Mouse (Mus musculus) intestine, embryonic 16.5 days (tissue): Measurements from ENCODE around the gene Lhb. TPM values are rescaled to one million over a fixed set of nuclear protein-coding genes. Genes with fewer than 3 reads are reported as not detected.
A peak's percentile ranks its signal among the peaks of the same experiment; 100 is the strongest.

Experiments used
- ATAC-seq: fragments of 200-750 bp; cut with Nextera tagmentation; 2 replicates; pipeline ENCODE4 v1.8.0; 2017; ENCODE audit warnings: moderate TSS enrichment, moderate library complexity
- H3K27ac ChIP-seq: fragments of 300-500 bp; sonication (generic); 2 replicates; pipeline ENCODE4 v1.5.1; 2014; ENCODE audit warnings: mild to moderate bottlenecking, low read length
- H3K27me3 ChIP-seq: fragments of 300-500 bp; sonication (generic); replicated peaks from 2 replicates; pipeline ENCODE4 v1.6.1; 2014; ENCODE audit warnings: low read length, control low read depth, mixed read lengths; ENCODE audit not compliant: control insufficient read depth, insufficient read depth
- H3K36me3 ChIP-seq: fragments of 300-500 bp; sonication (generic); 2 replicates; pipeline ENCODE4 v1.6.1; 2014; ENCODE audit warnings: low read length, control low read depth; ENCODE audit not compliant: control insufficient read depth, insufficient read depth
- H3K4me1 ChIP-seq: fragments of 300-500 bp; sonication (generic); 2 replicates; pipeline ENCODE4 v1.6.1; 2014; ENCODE audit warnings: low read length, control low read depth, mixed read lengths; ENCODE audit not compliant: control insufficient read depth, insufficient read depth
- H3K4me2 ChIP-seq: fragments of 300-500 bp; sonication (generic); 2 replicates; pipeline ENCODE4 v1.6.1; 2014; ENCODE audit warnings: low read depth, low read length, control low read depth
- H3K4me3 ChIP-seq: fragments of 300-500 bp; sonication (generic); 2 replicates; pipeline ENCODE4 v1.5.1; 2014; ENCODE audit warnings: mild to moderate bottlenecking, low read length
- H3K9ac ChIP-seq: fragments of 300-500 bp; sonication (generic); 2 replicates; pipeline ENCODE4 v1.6.1; 2014; ENCODE audit warnings: low read depth, low read length
- H3K9me3 ChIP-seq: fragments of 300-500 bp; sonication (generic); 2 replicates; pipeline ENCODE4 v1.6.1; 2016; ENCODE audit warnings: low read length, control low read depth; ENCODE audit not compliant: control insufficient read depth
- WGBS: fragments of 180-500 bp; shearing (Covaris S2); extraction: QIAGEN DNeasy Blood & Tissue Kit; methylation state at CpG from one replicate; pipeline ENCODE4 v1.1.7; 2014; 5-methylcytosine and 5-hydroxymethylcytosine counted together
- polyA plus RNA-seq: library from polyadenylated mRNA; unstranded; fragments of >200 nt; fragmentation: Nextera tagmentation; extraction: Ambion mirVana; gene quantifications from 2 replicates; pipeline ENCODE4 v1.2.1, GENCODE M21; 2015

Gene Lhb
- polyA plus RNA-seq, 1 experiment from 2014 or later = not detected

DNA sequence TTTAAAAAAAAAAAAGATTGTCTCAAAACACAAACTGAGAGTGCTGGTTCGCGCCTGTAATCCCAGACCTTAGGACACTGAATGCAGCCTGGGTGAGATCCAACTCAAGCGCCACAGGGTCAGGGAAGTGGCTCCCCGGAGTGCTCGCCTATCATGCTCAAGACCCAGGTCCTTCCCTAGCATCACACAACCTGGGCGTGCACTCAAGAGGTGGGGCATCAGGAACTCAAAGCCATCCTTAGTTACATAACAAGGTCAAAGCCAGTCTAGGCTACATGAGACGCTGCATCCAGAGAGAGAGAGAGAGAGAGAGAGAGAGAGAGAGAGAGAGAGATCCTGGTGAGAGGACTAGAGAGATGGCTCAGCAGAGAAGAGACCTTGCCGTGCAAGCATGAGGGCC is 5.9 kb downstream of the Lhb start:
- H3K27ac ChIP-seq = no peak overlapping the region
- no peak overlapping the region for H3K4me2 ChIP-seq
- ATAC-seq = no peak
- no peak overlapping the region for H3K9ac ChIP-seq
- WGBS = 90% methylated on average over 8 of the region's 8 CpGs
- H3K27me3 ChIP-seq = no peaks in the 10 kb centered on the region
- H3K4me1 ChIP-seq = no peaks in the 10 kb centered on the region
- no peaks in the 10 kb centered on the region for H3K9me3 ChIP-seq
- H3K36me3 ChIP-seq = peaks cover 27% of the 10 kb centered on the region
- no peak overlapping the region for H3K4me3 ChIP-seq

DNA sequence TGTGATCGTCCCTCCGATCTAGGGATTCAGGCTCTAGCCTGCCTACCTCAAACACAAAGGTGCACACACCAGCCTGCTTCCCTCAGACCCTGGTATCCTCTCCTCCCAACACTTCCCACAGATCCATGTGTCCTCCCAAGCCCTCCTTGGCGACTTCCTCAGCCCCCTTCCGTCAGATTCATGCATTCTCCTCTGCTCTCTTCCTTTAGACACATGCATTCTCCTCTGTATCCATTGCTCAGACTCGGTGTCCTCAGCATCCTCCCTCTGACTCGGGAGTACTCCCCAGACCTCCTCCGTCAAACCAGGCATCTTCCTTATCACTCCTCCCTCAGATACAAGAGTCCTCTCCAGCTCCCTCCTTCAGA is 13.2 kb downstream of the Lhb start:
- H3K4me2 ChIP-seq = peak overlapping the region; percentile 84
- H3K9me3 ChIP-seq = no peaks in the 10 kb centered on the region
- peak overlapping the region; percentile 71 for H3K4me3 ChIP-seq
- H3K27me3 ChIP-seq = no peaks in the 10 kb centered on the region
- ATAC-seq = no peak
- H3K4me1 ChIP-seq = peaks cover 35% of the 10 kb centered on the region
- peak overlapping the region; percentile 86 for H3K27ac ChIP-seq
- peaks cover 4% of the 10 kb centered on the region; the same call in 1 of the 2 replicates for H3K36me3 ChIP-seq
- WGBS = 1% methylated on average over 7 of the region's 7 CpGs
- H3K9ac ChIP-seq = peak overlapping the region; percentile 79

DNA sequence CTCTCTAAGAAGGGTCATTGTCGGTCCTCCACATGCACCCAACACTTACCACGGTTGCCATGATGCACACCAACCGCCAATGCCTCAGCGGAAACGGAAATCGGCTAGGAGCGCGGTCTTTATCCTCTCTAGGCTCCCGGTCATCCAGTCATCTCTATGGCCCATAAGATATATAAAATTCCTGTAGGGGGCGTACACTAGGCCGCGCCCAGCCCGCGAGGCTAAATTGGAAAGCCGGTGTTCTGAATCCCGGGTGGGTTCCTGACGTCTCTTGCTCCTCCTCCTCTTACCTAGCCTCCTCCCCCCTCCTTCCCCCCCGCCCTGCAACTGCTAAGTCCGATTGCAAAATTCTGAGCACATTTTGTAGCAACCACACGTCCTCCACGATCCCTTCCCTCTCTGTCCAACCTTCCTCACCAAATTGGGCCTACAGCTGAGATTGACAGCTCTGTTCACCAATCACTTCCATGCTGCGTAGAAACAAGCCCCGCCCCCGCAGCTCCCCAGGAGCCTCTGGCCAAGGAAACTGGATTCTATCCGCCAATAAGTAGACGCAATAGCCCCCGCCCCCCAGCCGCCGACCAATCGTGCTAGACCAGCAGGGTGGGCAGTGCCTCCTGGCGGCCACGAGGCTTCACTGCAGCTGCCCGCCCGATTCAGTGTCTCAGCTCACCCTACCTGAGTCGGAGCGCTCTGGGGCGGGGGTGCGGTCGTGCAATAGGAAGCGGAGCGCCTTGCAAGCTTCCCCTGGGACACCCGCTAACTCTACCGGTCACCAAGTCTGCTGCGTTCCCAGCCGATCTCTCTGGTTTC is 13.8 kb downstream of the Lhb start, which contains the start of gene Gys1:
Gys1 (plus strand) TSS at position 642 of the 813 bp plus-strand sequence.
- 0% methylated on average over 42 of the region's 45 CpGs for WGBS

DNA sequence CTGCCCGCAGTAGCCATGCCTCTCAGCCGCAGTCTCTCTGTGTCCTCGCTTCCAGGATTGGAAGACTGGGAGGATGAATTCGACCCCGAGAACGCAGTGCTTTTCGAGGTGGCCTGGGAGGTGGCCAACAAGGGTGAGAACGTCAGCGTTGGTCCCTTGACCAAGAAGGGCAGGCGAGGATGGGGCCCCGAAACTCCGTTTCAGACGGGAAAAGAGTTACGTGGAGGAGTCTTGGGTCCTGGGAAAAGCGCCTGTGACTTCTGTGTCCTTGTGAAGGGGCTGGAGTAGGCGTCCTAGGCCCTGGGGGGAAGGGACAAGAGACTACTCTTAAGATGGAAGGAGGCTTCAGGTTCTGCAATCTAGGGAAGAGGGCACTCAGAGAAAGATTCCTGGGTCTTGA is 14.4 kb downstream of the Lhb start:
- Histone ChIP-seq H3K4me3 (peak overlapping the region; percentile 71), H3K9me3 (no peaks in the 10 kb centered on the region), H3K4me2 (peak overlapping the region; percentile 72), H3K36me3 (peaks cover 3% of the 10 kb centered on the region; the same call in 1 of the 2 replicates), H3K4me1 (peaks cover 35% of the 10 kb centered on the region), H3K27ac (peak overlapping the region; percentile 78), H3K27me3 (no peaks in the 10 kb centered on the region), H3K9ac (peak overlapping the region; percentile 91)
- 2% methylated on average over 16 of the region's 16 CpGs for WGBS
- ATAC-seq = peak; percentile 4; the same call in 1 of the 2 replicates

More for the DNA sequence above, 13.8 kb downstream of the Lhb start, which contains the start of gene Gys1:
- Histone ChIP-seq H3K27me3 (no peaks in the 10 kb centered on the region), H3K36me3 (peaks cover 3% of the 10 kb centered on the region; the same call in 1 of the 2 replicates), H3K9me3 (no peaks in the 10 kb centered on the region), H3K9ac (peak within 1 kb of the TSS; percentile 91), H3K4me1 (peaks cover 35% of the 10 kb centered on the region), H3K27ac (peak within 1 kb of the TSS; percentile 86), H3K4me3 (peak within 1 kb of the TSS; percentile 71), H3K4me2 (peak within 1 kb of the TSS; percentile 84)
- peak; percentile 97 for ATAC-seq

DNA sequence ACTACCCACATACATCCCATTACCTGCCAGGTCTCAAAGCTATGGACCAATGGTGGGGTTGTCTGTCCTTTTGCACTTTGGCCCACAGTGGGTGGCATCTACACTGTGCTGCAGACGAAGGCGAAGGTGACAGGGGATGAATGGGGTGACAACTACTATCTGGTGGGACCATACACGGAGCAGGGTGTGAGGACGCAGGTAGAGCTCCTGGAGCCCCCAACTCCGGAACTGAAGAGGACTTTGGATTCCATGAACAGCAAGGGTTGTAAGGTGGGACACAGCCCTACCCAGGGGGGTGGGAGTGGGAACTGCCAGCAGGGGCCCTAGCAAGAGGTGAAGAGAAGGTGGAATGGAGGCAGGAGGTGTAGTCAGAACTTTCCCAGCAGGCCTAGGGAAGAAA is 15.8 kb downstream of the Lhb start:
- ATAC-seq = no peak
- WGBS = 90% methylated on average over 5 of the region's 5 CpGs

DNA sequence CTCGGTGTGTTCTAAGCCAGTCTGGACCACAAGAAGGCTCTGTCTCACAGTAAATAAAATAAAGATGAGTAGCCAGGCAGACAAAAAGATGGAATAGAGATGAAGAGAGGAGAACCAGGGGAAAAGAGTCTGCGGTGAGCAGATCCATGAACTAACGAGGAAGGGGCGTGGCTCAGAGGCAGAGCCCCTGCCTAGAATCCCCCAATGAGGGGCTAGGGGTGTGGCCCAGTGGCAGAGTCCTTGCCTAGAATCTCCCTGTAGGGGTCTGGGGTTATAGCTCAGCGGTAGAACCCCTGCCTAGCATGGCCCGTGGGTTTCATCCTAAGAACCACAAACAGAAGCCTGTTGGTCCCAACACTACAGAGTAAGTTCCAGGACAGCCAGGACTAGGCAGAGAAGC is 16.4 kb downstream of the Lhb start:
- no peak overlapping the region for H3K4me2 ChIP-seq
- no peak overlapping the region for H3K27ac ChIP-seq
- no peak for ATAC-seq
- H3K36me3 ChIP-seq = no peaks in the 10 kb centered on the region; the same call in 1 of the 2 replicates
- H3K4me3 ChIP-seq = no peak overlapping the region
- no peaks in the 10 kb centered on the region for H3K9me3 ChIP-seq
- 50% methylated on average over 6 of the region's 6 CpGs for WGBS
- H3K27me3 ChIP-seq = no peaks in the 10 kb centered on the region
- H3K9ac ChIP-seq = 0 out of 2 replicates have a peak overlapping the region, but pooled peaks have one; percentile 91
- H3K4me1 ChIP-seq = peaks cover 35% of the 10 kb centered on the region

More for the DNA sequence above, 15.8 kb downstream of the Lhb start:
- H3K36me3 ChIP-seq = no peaks in the 10 kb centered on the region; the same call in 1 of the 2 replicates
- H3K4me3 ChIP-seq = no peak overlapping the region
- no peaks in the 10 kb centered on the region for H3K9me3 ChIP-seq
- peak overlapping the region; percentile 91; the same call in 1 of the 2 replicates for H3K9ac ChIP-seq
- no peak overlapping the region for H3K27ac ChIP-seq
- peaks cover 35% of the 10 kb centered on the region for H3K4me1 ChIP-seq
- peak overlapping the region; percentile 72 for H3K4me2 ChIP-seq
- no peaks in the 10 kb centered on the region for H3K27me3 ChIP-seq

DNA sequence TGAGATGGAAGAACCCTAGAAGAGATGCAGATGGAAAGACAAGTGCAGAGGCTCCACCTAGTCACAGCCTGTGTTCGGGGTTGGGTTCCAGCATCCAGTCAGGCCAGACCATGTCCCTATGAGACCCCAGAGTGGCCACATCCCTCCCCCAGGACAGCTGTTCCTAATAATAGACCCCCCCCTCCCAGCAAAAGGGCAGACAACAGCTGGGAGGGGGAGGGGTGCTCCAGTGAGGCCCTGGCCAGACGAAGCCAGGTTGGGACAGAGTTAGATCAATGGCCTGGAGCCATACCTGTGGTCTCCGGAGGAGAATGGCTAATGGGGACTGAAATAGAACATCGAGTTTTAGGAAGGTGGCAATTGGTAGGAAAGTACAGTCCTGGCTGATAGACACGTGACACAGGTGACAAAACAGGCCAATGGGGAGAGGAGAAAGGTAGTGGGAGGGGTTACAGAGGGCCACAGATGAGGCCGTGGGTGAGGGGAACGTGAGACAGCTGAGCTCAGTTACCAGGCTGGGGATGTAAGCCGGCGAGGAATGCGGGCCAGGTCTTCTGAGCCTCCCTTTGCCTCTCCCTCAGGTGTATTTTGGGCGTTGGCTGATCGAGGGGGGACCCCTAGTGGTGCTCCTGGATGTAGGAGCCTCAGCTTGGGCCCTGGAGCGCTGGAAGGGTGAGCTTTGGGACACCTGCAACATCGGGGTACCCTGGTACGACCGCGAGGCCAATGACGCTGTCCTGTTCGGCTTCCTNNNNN is 17.1 kb downstream of the Lhb start, which contains the start of gene Ruvbl2:
Ruvbl2 (minus strand) TSS at position 576 of the 756 bp plus-strand sequence.
- H3K27me3 ChIP-seq = no peaks in the 10 kb centered on the region
- H3K4me3 ChIP-seq = no peak within 1 kb of the TSS
- no peak within 1 kb of the TSS for H3K27ac ChIP-seq
- peak within 1 kb of the TSS; percentile 34 for H3K4me2 ChIP-seq
- 26% methylated on average over 19 of the region's 19 CpGs for WGBS
- H3K4me1 ChIP-seq = peaks cover 33% of the 10 kb centered on the region
- no peak for ATAC-seq
- H3K9ac ChIP-seq = peak within 1 kb of the TSS; percentile 18; the same call in 1 of the 2 replicates
- no peaks in the 10 kb centered on the region for H3K9me3 ChIP-seq
- H3K36me3 ChIP-seq = no peaks in the 10 kb centered on the region; the same call in 1 of the 2 replicates

DNA sequence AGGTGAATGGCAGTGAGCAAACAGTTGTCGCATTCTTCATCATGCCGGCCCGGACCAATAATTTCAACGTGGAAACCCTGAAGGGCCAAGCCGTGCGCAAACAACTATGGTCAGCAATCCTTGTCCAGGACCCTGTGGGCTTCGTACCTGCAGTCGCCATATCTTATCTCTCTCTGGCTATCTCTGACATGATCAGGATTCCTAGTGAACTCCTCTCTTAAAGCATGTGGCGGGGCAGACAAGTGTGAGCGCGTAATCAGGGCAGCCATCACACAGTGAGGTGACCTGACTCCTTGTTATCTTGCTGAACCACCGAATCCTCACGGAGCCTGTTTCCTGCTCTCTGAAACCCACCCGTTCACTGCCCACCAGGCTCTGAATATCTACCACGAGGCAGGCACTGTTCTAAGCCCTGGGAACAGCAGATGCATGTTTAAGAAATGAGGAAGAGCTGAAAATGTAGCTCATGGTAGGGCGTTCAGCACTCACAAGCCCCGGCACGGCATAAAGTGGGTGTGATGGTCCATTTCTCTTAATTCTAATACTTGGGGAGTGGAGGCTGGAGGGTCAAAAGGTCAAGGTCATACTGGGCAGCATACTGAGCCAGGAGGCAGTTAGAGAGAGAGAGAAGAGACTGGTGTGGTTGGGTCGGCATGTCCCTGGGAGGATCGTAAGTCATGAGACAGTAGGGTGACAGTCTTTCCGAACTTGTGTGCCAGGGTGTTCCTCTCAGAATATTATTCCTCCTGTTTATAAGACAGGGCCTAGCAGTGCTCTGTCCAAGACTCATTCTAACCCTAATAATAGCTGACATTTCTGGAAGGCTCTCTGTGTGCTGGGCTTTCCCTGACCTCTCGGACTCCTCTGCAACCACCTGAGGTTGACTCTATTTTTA is 23.2 kb downstream of the Lhb start:
- H3K4me2 ChIP-seq = no peak overlapping the region
- 78% methylated on average over 22 of the region's 22 CpGs for WGBS
- no peak overlapping the region for H3K27ac ChIP-seq
- H3K36me3 ChIP-seq = peaks cover 7% of the 10 kb centered on the region; the same call in 1 of the 2 replicates
- no peak for ATAC-seq
- no peak overlapping the region for H3K9ac ChIP-seq
- H3K4me1 ChIP-seq = no peaks in the 10 kb centered on the region
- no peaks in the 10 kb centered on the region for H3K9me3 ChIP-seq
- H3K27me3 ChIP-seq = no peaks in the 10 kb centered on the region
- no peak overlapping the region for H3K4me3 ChIP-seq
